Mouse (Mus musculus) heart, postnatal 0 days (tissue): ENCODE measurements around the gene Atg4d. TPM values are rescaled to one million over a fixed set of nuclear protein-coding genes. Genes with fewer than 3 reads are reported as not detected.

Experiments
- ATAC-seq: fragments of 200-750 bp; cut with Nextera tagmentation; 2 replicates; pipeline ENCODE4 v1.8.0; 2017; ENCODE audit warnings: low read depth, moderate number of reproducible peaks, moderate library complexity; ENCODE audit not compliant: insufficient read depth
- DNase-seq: peaks from one replicate; pipeline ENCODE4 v3.0.0-alpha.2; 2016; ENCODE audit warnings: low spot score
- H3K27ac ChIP-seq: fragments of 300-500 bp; sonication (generic); 2 replicates; pipeline ENCODE4 v1.5.1; 2014; ENCODE audit warnings: low read depth, mild to moderate bottlenecking
- H3K27me3 ChIP-seq: fragments of 300-500 bp; sonication (generic); 2 replicates; pipeline ENCODE4 v1.6.1; 2014; ENCODE audit warnings: low read length, mixed read lengths; ENCODE audit not compliant: control insufficient read depth, insufficient read depth
- H3K36me3 ChIP-seq: fragments of 300-500 bp; sonication (generic); replicated peaks from 2 replicates; pipeline ENCODE4 v1.6.1; 2014; ENCODE audit warnings: low read length, mixed read lengths; ENCODE audit not compliant: control insufficient read depth, insufficient read depth
- H3K4me1 ChIP-seq: fragments of 300-500 bp; sonication (generic); 2 replicates; pipeline ENCODE4 v1.6.1; 2014; ENCODE audit warnings: antibody characterized with exemption; ENCODE audit not compliant: control insufficient read depth, insufficient read depth
- H3K4me2 ChIP-seq: fragments of 300-500 bp; sonication (generic); 2 replicates; pipeline ENCODE4 v1.6.1; 2014; ENCODE audit warnings: low read depth, mild to moderate bottlenecking, low read length, moderate library complexity
- H3K4me3 ChIP-seq: fragments of 300-500 bp; sonication (generic); 2 replicates; pipeline ENCODE4 v1.5.1; 2014; ENCODE audit warnings: low read depth, low read length
- H3K9ac ChIP-seq: fragments of 300-500 bp; sonication (generic); replicated peaks from 2 replicates; pipeline ENCODE4 v1.6.1; 2014; ENCODE audit warnings: low read depth, low read length, mixed read lengths
- H3K9me3 ChIP-seq: fragments of 300-500 bp; sonication (generic); replicated peaks from 2 replicates; pipeline ENCODE4 v1.6.1; 2016; ENCODE audit warnings: low read length; ENCODE audit not compliant: control insufficient read depth
- CTCF ChIP-seq: IDR thresholded peaks from 2 replicates; pipeline ENCODE4 v1.5.1; 2016; ENCODE audit warnings: antibody characterized with exemption, control low read depth, low read depth
- EP300 ChIP-seq: IDR thresholded peaks from 2 replicates; pipeline ENCODE4 v1.6.1; 2016; ENCODE audit warnings: antibody characterized with exemption, low read depth
- WGBS: fragments of 180-500 bp; shearing (Covaris S2); extraction: QIAGEN DNeasy Blood & Tissue Kit; methylation state at CpG from one replicate; pipeline ENCODE4 v1.1.7; 2014; 5-methylcytosine and 5-hydroxymethylcytosine counted together
- polyA plus RNA-seq: library from polyadenylated mRNA; unstranded; fragments of >200 nt; fragmentation: Nextera tagmentation; extraction: Ambion mirVana; gene quantifications from 2 replicates; pipeline ENCODE4 v1.2.1, GENCODE M21; 2015
- total RNA-seq: library from RNA; depleted of rRNA; stranded (reverse); fragments of >200 nt; gene quantifications from 2 replicates; pipeline ENCODE4 v1.2.3, GENCODE M21; 2014; ENCODE audit warnings: low replicate concordance

Atg4d gene
- total and polyA plus RNA-seq, 2 experiments from 2014 or later = 56.1 to 67.4 TPM

GRCm38 (mm10) chr9:21238004-21238732 is 26.9 kb upstream of the Atg4d start:
- Histone ChIP-seq H3K27me3 (peaks cover 7% of the 10 kb centered on the region), H3K4me1 (peaks cover 9% of the 10 kb centered on the region; the same call in 1 of the 2 replicates), H3K9ac (peak overlapping the region; percentile 94), H3K9me3 (no peaks in the 10 kb centered on the region), H3K27ac (peak overlapping the region; percentile 97), H3K4me2 (peak overlapping the region; percentile 67), H3K36me3 (peaks cover 33% of the 10 kb centered on the region), H3K4me3 (peak overlapping the region; percentile 85)
- peak; percentile 91 for DNase-seq
- peak; percentile 34 for ATAC-seq
- under 1% methylated on average over 31 of the region's 31 CpGs for WGBS
- TF ChIP-seq EP300 = no peak
- no peak for TF ChIP-seq CTCF

- under 1% methylated on average over 71 of the region's 90 CpGs for WGBS
- peaks cover 15% of the 10 kb centered on the region for H3K27me3 ChIP-seq
- peak; percentile 78 for DNase-seq
Measured at GRCm38 (mm10) chr9:21238733-21239464, 26.2 kb upstream of the Atg4d start, which contains the start of gene Keap1. Gene Keap1 (minus strand): TSS chr9:21239361.

GRCm38 (mm10) chr9:21239465-21239848 is 25.6 kb upstream of the Atg4d start:
- 39% methylated on average over 4 of the region's 4 CpGs for WGBS
- Histone ChIP-seq H3K4me1 (peaks cover 17% of the 10 kb centered on the region), H3K4me3 (peak overlapping the region; percentile 85), H3K27me3 (peaks cover 20% of the 10 kb centered on the region), H3K36me3 (peaks cover 20% of the 10 kb centered on the region; the same call in 1 of the 2 replicates), H3K27ac (peak overlapping the region; percentile 97), H3K4me2 (peak overlapping the region; percentile 67), H3K9ac (peak overlapping the region; percentile 94), H3K9me3 (no peaks in the 10 kb centered on the region)
- no peak for TF ChIP-seq CTCF
- TF ChIP-seq EP300 = 0 out of 2 replicates have a peak, but pooled peaks have one; percentile 7
- DNase-seq (no peak), ATAC-seq (no peak)

More at GRCm38 (mm10) chr9:21238733-21239464, 26.2 kb upstream of the Atg4d start, which contains the start of gene Keap1:
- Histone ChIP-seq H3K4me2 (peak within 1 kb of the TSS; percentile 67), H3K4me3 (peak within 1 kb of the TSS; percentile 85), H3K9me3 (no peaks in the 10 kb centered on the region), H3K4me1 (peaks cover 11% of the 10 kb centered on the region; the same call in 1 of the 2 replicates), H3K27ac (peak within 1 kb of the TSS; percentile 97), H3K9ac (peak within 1 kb of the TSS; percentile 94), H3K36me3 (peaks cover 25% of the 10 kb centered on the region)
- peak; percentile 85 for ATAC-seq
- TF ChIP-seq CTCF (no peak), EP300 (peak; percentile 46; the same call in 1 of the 2 replicates)

GRCm38 (mm10) chr9:21241343-21241742 is 23.8 kb upstream of the Atg4d start:
- peak; percentile 85 for DNase-seq
- Histone ChIP-seq H3K4me1 (peaks cover 22% of the 10 kb centered on the region), H3K27ac (no peak overlapping the region), H3K4me2 (no peak overlapping the region), H3K4me3 (no peak overlapping the region), H3K36me3 (0 out of 2 replicates have a peak, but pooled peaks cover 4% of the 10 kb centered on the region), H3K27me3 (peaks cover 39% of the 10 kb centered on the region), H3K9me3 (no peaks in the 10 kb centered on the region), H3K9ac (no peak overlapping the region)
- no peak for ATAC-seq
- WGBS = 8% methylated on average over 11 of the region's 11 CpGs
- no peak for TF ChIP-seq EP300
- peak; percentile 98 for TF ChIP-seq CTCF

- Histone ChIP-seq H3K4me3 (peak overlapping the region; percentile 49), H3K27me3 (peaks cover 60% of the 10 kb centered on the region), H3K27ac (no peak overlapping the region), H3K4me1 (peaks cover 13% of the 10 kb centered on the region), H3K9ac (peak overlapping the region; percentile 32; the same call in 1 of the 2 replicates), H3K4me2 (peak overlapping the region; percentile 73), H3K36me3 (no peaks in the 10 kb centered on the region), H3K9me3 (no peaks in the 10 kb centered on the region)
- 6% methylated on average over 42 of the region's 42 CpGs for WGBS
- ATAC-seq (0 out of 2 replicates have a peak, but pooled peaks have one; percentile 2), DNase-seq (no peak)
- no peak for TF ChIP-seq EP300
Measured at GRCm38 (mm10) chr9:21243826-21244427, 21.2 kb upstream of the Atg4d start.
